Mouse (Mus musculus): Measurements from ENCODE around the gene Raly. TPM values are rescaled to one million over a fixed set of nuclear protein-coding genes. Genes with fewer than 3 reads are reported as not detected.

Raly gene
- polyA plus RNA-seq (2012) = 593 and 729 TPM in 2 replicates

DNA sequence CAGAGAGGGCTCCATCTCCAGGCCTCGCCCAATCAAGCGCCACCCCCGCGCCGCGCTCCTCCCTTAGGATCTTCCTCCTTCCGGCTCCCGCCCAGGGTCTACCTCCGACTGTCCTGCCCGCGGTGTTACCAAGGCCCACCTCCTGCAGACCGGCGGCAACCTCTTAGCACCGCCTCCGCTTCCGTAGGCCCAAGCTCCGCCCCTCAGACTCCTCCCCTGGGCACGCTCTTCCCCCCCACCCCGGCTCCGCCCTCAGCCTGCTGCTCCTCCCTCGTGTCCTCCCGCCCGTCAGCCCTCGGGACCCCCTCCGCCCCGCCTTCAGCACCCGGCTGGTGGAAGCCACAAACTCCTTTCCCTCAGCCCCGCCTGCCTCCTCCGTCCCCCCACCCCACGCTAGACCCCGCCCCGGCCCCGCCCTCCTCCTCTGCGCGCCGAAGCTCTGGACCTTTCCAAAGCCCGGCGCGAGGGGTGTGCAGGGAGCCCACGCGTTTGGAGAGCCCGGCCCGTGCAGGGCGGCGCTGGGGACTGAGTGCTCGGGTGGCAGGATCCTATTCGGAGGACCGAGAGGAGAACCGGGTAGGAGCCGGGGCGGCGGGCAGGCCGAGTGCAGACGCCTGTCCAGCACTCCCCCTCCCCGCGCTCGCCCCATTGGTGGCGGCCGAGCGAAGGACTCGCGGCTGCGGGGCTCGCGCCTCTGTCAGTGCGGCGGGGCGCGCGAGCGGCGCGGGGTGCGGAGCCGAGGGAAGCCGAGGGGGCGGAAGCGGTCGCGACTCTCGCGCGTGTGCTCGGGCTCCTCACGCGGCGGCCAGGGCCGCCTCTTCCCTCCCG, at the start of gene Raly, which contains the start of gene a:
TSS of gene Raly (plus strand) at position 441 of the 828 bp plus-strand sequence.
TSS of gene a (plus strand) at position 747 of the 828 bp plus-strand sequence.

DNA sequence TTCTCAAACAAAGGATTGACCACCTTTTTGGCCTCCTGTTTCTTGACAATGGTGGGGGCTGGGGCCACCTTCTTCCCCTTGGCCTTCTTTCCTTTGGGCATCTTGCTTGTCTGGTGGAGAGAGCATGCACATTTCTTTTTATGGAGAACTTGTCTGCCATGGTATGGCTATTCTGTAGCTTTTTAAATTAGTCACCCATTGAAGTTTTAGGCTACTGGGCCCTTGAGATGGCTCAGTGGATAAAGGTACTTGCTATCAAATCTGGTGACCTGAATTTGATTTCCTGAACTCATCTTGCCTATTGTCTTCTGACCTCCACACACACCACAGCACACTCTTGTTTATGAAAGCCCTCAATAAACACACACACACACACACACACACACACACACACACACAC, 21.0 kb upstream of the Raly start, which contains the start of gene Gm14214:
TSS of gene Gm14214 (minus strand) at position 101 of the 400 bp plus-strand sequence.

DNA sequence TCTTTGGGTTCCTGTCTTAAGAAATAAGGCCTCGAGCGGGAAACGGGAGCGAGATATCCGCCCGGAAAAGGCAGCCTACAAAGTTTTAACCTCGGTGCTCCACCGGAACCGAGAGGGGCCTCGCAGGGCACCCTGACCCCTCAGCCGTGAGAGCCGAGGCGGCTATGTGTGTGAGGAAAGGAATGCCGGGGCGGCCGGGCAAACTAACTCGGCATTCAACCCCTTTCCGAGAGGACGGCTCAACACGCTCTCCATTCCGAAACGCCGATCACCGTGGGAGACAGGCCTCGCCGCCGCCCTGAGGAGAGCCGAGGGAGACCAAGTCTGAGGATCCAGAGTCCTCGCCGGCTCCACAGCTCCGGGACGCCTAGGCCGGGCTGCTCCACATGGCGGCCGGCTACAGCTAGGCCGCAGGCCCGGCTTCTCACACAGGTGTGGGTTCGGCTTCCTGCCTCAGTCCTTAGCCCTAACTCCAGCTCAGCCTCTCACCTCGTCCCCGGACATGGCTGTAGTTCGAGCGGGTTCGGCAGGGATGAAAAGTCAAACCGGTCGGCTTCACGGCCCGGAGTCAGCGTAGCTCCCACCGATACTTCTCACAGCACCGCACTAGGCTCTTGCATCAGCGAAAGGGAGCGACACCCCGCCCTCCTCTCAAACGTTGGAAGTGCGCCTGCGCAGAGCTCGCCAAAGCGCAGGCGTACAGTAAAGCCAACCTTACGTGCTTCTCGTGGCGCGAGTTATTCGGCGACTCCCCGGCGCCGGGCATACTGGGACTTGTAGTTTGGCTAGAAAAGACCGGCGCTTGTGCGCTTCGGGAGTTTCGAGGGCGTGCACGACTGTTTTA, 101.5 kb downstream of the Raly start, which contains the start of gene Eif2s2:
TSS of gene Eif2s2 (minus strand) at position 735 of the 844 bp plus-strand sequence.

Other genes with a start within 250 kb of the Raly start
- 0.14 and 1.5 TPM in 2 replicates for gene 1700003F12Rik, start 244.0 kb upstream of the Raly start, polyA plus RNA-seq (2012)
- 0.05 and 0.34 TPM in 2 replicates for gene Actl10, start 239.3 kb upstream of the Raly start, polyA plus RNA-seq (2012)
- 1.4 and 2.2 TPM in 2 replicates for gene Necab3, start 232.2 kb upstream of the Raly start, polyA plus RNA-seq (2012)
- 86.2 and 96.3 TPM in 2 replicates for gene E2f1, start 221.2 kb upstream of the Raly start, polyA plus RNA-seq (2012)
- gene Pxmp4, start 187.4 kb upstream of the Raly start, polyA plus RNA-seq (2012) = 3.8 and 4.1 TPM in 2 replicates
- gene Zfp341, start 177.8 kb upstream of the Raly start, polyA plus RNA-seq (2012) = 7.1 and 8.1 TPM in 2 replicates
- gene 4930519P11Rik, start 177.7 kb upstream of the Raly start, polyA plus RNA-seq (2012) = 1.7 and 2.9 TPM in 2 replicates
- gene Chmp4b, start 139.4 kb upstream of the Raly start, polyA plus RNA-seq (2012) = 145 and 166 TPM in 2 replicates
- not detected in 2 replicates for gene Gm14214, start 21.1 kb upstream of the Raly start, polyA plus RNA-seq (2012)
- 2.1 TPM in 2 replicates for gene a, start 306 bp downstream of the Raly start, polyA plus RNA-seq (2012)
- gene Eif2s2, start 101.8 kb downstream of the Raly start, polyA plus RNA-seq (2012) = 14.7 and 19.3 TPM in 2 replicates
- 0.02 and 0.03 TPM in 2 replicates for gene Gm14226, start 227.2 kb downstream of the Raly start, polyA plus RNA-seq (2012)